Mouse (Mus musculus) layer of hippocampus, postnatal 25 days (tissue): Measurements from ENCODE around the gene Cdipt. TPM values are rescaled to one million over a fixed set of nuclear protein-coding genes. Genes with fewer than 3 reads are reported as not detected.

Experiments
- DNase-seq, 2 experiments: peaks; one replicate each; pipeline ENCODE4 v3.0.0; 2022; ENCODE audit warnings: mixed read lengths in 2 of 2, low spot score in 1 of 2; ENCODE audit errors: extremely low spot score in 1 of 2
- total RNA-seq, 2 experiments: library from RNA; stranded (reverse); gene quantifications; 2 replicates each; pipeline ENCODE4 v1.2.3; 2021

Gene Cdipt
- 100 to 1,000 TPM; 157 to 177 TPM for total RNA-seq

GRCm38 (mm10) chr7:126975893-126975949 lies at the start of gene Cdipt:
Gene Cdipt (plus strand): TSS chr7:126975914.
- DNase-seq, result no peak

- DNase-seq, result no peak
Measured at GRCm38 (mm10) chr7:126926299-126926698, 49.4 kb upstream of the Cdipt start.

GRCm38 (mm10) chr7:126928384-126929037 lies 47.2 kb upstream of the Cdipt start, which contains the start of gene Kctd13:
Gene Kctd13 (plus strand): TSS chr7:126928879.
- peak; percentile 83 to 84 for DNase-seq

- no peak for DNase-seq
Measured at GRCm38 (mm10) chr7:126929046-126929445, 46.7 kb upstream of the Cdipt start.

- no peak for DNase-seq
Measured at GRCm38 (mm10) chr7:126932652-126933051, 43.1 kb upstream of the Cdipt start.

DNA sequence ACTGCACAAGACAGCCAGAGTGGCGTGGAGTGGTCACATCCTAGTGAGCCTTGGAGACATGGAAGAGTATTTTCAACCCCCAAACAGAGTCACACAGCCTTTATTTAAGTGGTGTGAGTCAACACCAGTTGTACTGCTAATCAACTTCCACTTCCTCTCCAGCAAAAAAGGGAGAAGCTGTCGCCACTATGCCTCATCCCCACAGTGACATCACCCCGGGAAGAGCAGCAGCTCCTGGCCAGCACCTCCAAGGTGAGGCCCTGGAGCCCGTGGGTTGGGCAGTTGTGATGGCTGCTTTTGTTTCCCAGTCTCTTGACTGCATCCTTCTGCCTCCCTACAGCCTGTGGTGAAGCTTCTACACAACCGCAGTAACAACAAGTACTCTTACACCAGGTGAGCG lies 34.5 kb upstream of the Cdipt start:
- no peak for DNase-seq

DNA sequence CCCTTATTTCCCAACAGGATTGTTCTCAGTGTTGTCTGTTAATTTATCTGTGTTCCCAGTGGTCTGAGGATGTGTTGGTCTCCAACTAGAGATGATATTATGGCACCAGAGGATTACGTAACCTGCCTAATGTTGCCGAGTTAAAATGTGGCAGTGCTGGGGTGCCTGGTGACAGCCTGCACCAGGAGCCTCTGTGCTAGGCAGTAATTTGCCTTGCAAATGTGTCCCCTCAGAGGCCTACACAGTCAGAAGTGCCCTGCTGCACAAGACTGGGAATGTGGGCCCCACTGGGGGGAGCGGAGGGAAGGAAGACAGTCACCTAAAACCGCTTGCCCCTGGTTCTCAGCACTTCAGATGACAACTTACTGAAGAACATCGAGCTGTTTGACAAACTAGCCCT lies 33.9 kb upstream of the Cdipt start:
- no peak for DNase-seq

GRCm38 (mm10) chr7:126946530-126946929 lies 29.2 kb upstream of the Cdipt start:
- no peak for DNase-seq

DNA sequence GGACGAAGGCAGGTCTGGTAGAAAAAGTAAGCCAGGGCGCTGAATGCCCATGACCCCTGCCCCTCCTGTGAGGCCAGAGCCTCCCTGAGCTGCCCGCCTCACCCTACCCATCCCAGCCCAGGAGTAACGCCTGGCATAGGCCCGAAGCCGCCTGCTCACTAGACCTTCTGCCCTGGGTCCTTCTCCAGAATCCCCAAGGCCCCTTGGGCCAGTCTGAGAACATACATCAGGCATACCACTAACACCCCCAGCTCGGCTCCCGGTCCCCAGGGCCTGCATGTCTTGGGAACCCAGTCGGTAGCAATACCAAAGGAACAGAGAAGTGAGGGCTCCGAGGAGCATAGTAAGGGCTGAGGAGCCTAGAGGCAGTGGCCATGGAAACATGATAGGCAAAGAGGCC lies 27.1 kb upstream of the Cdipt start:
- no peak for DNase-seq

DNA sequence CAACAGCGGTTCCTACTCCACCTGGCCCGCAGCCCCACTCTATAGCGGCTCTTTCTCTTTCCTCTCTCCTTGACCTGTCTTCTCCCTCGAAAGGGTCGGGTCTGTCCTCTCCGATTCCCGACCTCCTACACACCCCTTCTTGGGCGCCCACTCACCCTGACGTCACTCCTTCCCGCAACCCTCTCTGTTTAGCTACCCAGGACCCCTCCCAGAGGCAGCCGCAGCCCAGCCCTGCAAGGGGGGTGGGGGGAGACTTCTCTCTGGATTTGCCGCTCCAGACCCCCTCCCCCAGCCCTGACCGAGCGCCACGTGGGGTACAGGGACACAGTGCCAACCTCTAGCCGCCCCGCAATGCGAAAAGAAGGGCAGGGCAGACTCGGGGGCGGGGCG lies 26.3 kb upstream of the Cdipt start, which contains the start of gene Asphd1:
Gene Asphd1 (minus strand): TSS at position 180 of the 390 bp plus-strand sequence.
- peak in 1 of 2 experiments; percentile 51 for DNase-seq

DNA sequence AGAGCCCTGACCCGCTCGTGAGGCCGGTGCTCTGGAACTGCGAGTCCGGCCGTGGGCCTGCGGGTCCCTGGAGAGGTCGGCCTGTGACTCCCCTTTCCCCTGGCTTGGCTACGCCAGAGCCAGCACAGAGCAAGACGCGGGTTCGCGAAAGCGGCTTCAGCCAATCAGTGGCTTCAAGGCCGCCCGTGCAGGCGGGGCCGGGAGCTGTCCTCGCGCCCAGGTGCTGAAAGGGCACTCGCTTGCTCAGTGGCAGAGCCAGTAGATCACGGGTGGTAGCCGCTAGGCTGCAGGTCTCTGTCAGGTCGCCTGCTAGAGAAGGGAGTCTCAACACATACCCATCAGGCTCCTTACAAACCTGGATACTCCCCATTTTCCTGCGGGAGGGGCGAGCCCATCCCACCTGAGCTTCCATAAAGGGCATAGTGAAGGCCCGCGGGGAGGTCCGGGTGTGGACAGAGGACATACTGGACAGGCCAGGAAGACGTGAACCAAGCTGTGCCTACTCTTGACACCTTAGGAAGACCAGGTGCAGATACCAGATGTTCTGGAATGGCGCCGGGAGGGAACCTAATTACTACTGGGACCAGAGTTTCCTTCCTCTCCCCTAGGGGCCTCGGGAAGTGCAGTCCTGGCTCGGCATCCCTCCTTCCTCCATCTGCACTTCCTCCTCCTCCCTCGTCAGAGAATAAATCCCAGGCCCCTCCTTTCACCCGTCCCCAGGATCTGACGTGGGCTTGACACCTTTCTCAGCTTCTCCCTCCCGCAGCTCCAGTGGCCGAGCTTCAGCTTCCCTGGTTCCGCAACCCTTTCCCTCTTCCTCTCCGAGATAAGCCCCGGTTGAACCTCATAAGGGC lies 25.7 kb upstream of the Cdipt start, which contains the start of gene Sez6l2:
Gene Sez6l2 (plus strand): TSS at position 771 of the 854 bp plus-strand sequence.
- DNase-seq, result peak; percentile 77 to 78

DNA sequence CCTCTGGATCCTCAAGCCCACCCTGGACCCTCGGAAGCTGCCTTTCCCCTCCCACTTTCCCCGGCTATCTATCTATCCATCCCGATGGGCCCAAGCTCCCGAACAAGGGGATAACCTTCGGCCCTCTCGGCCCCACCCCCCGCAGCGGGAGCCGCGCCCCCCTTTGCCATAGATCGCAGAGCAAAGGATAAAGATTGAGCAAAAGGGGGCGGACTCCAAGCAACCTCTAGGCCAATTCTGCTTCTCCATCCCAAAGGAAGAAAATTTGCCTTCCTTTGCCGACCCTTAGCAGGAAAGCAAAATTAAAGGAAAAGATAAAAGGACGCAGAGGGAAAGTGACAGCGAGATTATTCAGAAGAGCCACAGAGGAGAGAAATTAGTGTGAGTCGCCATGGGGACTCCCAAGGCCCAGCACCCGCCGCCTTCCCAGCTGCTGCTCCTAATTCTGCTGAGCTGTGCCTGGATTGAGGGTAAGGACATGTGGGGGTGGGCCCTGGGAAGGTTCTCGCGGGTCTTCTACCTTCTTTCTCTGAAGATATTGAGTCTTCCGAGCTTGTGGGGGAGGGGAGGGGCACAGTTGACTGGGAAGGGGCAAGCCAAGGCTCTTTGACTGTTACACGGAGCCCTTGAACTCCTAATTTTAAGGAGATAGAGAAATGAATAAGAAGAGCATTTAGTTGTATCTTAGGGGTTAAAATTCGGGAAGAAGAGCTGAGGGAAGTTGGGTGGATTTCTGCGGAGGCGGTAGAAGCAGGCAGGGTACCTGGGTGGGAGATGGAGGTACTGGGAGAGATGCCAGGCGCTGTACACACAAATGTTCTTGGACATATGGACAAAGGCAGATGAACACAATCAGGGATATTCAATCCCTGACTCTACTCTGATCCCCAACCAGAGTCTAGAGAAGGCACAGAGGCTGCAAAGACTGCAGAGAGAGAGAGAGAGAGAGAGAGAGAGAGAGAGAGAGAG lies 24.8 kb upstream of the Cdipt start:
- DNase-seq, result no peak

- DNase-seq, result no peak
Measured at GRCm38 (mm10) chr7:126951741-126952140, 24.0 kb upstream of the Cdipt start.

- no peak for DNase-seq
Measured at GRCm38 (mm10) chr7:126952646-126953045, 23.1 kb upstream of the Cdipt start.

DNA sequence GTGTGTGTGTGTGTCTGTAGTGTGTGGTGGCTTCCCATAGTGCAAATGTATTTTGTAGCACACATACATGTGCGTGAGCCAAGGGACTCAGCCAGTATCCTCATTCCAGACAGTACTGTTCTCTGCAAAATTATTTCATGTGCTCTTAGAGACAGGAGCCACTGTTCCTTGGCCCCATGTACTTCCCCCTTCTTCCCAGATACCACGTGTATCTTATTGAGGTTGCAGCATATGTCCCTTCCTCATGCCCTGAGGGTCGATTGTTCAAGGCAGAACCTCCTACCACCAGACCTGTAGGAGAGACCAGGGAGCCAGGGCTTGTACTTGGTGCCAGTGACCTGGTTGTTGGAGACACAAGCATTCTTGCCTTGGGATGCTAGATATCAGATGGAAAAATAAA lies 20.6 kb upstream of the Cdipt start:
- DNase-seq, result no peak

DNA sequence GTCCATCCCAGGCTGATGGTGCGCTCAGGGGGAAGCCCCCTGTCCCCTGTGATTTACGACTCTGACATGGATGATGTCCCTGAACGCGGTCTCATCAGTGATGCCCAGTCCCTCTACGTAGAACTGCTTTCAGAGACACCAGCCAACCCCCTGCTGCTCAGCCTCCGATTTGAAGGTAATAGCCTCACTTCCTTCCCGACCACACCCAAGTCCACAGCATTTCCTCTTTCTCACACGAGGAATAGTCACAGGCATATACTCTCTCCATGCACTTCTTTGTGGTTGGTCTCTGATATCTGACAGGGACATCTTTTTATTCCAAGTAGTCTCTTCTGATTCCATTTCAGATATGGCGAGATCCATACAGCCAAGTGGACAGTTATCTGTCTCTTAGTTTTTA lies 15.9 kb upstream of the Cdipt start:
- DNase-seq, result no peak

DNA sequence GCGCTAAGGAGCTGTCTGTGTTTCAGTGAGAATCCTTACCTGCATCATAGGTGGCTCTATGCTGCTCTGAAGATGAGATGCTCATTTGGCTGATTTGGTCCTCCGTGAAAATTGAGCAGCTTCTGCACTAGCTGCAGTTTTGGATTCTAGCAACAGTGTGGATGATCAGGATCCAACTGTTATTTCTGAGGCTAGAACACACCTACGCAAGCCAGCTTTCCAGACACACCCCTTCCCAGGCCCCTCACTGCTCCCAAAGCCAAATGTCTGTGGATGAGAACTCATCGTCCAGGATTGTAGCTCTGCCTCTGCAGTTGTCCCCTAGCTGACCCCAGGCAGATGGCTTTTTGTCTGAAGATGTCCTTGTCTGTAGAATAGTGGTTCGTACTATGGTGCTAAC lies 14.6 kb upstream of the Cdipt start:
- DNase-seq, result no peak

GRCm38 (mm10) chr7:126961965-126962364 lies 13.7 kb upstream of the Cdipt start:
- no peak for DNase-seq

DNA sequence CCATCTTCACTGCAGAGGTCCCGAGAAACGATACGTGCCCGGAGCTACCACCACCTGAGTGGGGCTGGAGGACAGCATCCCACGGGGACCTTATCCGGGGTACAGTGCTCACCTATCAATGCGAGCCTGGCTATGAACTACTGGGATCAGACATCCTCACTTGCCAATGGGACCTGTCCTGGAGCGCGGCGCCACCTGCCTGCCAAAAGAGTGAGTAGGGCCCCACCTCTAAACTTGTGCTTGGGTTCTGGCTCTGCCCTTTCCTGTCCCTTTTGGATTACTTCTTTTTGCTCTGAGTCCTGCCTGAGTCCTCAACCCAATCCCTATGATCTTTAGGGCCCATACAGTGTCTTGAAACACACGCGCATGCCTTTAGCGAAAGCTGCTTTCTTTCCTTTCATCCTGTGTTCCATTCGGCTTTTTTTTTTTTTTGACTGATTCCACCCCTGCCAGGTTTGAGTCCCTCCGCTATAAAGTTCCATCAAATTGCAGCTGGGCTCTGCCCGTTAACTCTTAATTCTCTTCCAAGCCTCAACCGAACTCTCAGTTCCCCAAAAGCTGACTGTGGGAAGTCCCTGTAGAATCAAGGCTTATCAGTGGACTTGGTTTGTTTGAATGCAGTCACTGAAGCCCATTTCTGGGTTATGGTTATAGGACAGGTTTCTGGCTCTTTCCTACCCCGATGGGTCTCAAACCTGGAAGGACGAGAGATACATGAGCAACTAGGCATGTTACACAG lies 12.0 kb upstream of the Cdipt start:
- DNase-seq, result no peak

- DNase-seq, result no peak
Measured at GRCm38 (mm10) chr7:126965568-126965967, 10.1 kb upstream of the Cdipt start.
